Mouse (Mus musculus): ENCODE measurements at regions not wholly inside any gene's neighbourhood (a gene's known extent, or its start where the extent isn't known, plus 50 kb on each side); places are given as distances from the start of the nearest gene placed in this dataset.

DNA sequence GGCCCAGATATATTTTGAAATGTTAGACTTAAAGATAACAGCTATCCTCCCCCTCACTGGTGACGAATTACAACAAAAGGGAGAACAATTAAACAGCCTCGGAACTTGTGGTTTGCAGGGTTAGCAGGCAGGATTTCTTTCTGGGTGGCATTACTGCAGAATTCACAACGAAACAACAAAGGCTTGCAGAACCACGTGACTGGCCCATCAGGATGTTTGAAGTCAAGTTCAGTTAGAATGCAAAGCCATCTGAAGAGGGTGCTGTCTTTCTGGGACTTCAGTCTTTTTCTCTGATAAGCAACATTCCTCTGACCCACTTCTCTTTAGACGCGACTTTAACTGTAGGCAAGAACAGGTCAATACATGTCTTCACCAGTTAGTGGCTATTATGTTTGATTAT, 436.9 kb upstream of the Sox9 start:
- TF ChIP-seq CTCF (IDR thresholded peaks at IDR 0.05; ENCODE audit: insufficient read depth, low read depth, low read length) (no peak), POLR2A (IDR thresholded peaks at IDR 0.05; ENCODE audit: insufficient read depth, low read depth, low read length) (no peak)
- Histone ChIP-seq H3K4me1 (ENCODE audit: control insufficient read depth, insufficient read depth, low read length) (no peaks in the 10 kb centered on the region), H3K4me3 (ENCODE audit: insufficient read depth, low read depth, low read length) (no peak overlapping the region), H3K27ac (ENCODE audit: insufficient read depth, low read depth, low read length) (no peak overlapping the region)
- WGBS = 53% methylated on average over 6 of the region's 6 CpGs

DNA sequence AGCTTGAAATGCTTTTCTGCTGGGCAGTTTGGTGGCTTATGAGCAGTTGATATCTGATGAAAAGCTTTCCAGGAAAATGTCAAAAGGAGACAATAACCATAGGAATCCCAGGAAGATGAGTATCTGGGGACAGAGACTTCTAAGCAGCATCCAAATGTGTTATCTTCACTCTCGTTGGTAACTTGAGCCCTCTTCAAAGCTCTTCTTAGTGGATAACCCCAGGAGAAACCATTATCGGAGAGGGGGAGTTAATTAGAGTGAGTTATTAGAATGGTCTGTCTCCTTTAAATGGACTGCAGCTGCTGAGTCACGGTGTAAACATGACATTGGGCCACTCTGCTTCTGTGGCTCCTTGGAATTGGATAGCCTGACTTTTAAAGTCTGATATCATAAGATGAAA, 436.4 kb upstream of the Sox9 start:
- 58% methylated on average over 3 of the region's 3 CpGs for WGBS
- Histone ChIP-seq H3K4me3 (ENCODE audit: insufficient read depth, low read depth, low read length) (no peak overlapping the region), H3K4me1 (ENCODE audit: control insufficient read depth, insufficient read depth, low read length) (no peaks in the 10 kb centered on the region), H3K27ac (ENCODE audit: insufficient read depth, low read depth, low read length) (no peak overlapping the region)
- no peak for TF ChIP-seq CTCF (IDR thresholded peaks at IDR 0.05; ENCODE audit: insufficient read depth, low read depth, low read length)
- no peak for TF ChIP-seq POLR2A (IDR thresholded peaks at IDR 0.05; ENCODE audit: insufficient read depth, low read depth, low read length)

DNA sequence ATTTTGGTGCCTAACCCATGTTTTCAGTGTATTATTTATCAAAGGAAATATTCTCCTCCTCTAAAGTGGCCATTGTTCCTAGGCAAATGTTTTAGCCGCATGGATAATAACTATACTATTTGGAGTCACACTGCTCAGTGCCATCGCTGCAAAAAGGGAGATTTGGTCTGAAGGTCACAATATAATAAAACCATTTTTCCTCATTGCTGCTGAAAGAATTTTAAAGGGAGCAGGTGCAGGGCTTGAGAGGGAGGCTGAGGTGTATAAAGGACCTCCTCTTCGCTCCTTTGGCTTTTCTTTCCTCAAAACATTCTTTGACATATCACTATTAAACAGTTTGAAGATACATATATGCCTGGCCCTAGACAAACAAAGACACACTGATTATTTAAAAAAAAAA, 435.9 kb upstream of the Sox9 start:
- WGBS = 91% methylated on average over 3 of the region's 3 CpGs
- TF ChIP-seq CTCF (IDR thresholded peaks at IDR 0.05; ENCODE audit: insufficient read depth, low read depth, low read length) = no peak
- no peak for TF ChIP-seq POLR2A (IDR thresholded peaks at IDR 0.05; ENCODE audit: insufficient read depth, low read depth, low read length)
- no peaks in the 10 kb centered on the region for H3K4me1 ChIP-seq (ENCODE audit: control insufficient read depth, insufficient read depth, low read length)
- no peak overlapping the region for H3K27ac ChIP-seq (ENCODE audit: insufficient read depth, low read depth, low read length)
- H3K4me3 ChIP-seq (ENCODE audit: insufficient read depth, low read depth, low read length) = no peak overlapping the region

GRCm38 (mm10) chr11:112346532-112346931, 435.5 kb upstream of the Sox9 start:
- H3K27ac ChIP-seq (ENCODE audit: insufficient read depth, low read depth, low read length) = no peak overlapping the region
- 86% methylated on average over 7 of the region's 7 CpGs for WGBS
- H3K4me1 ChIP-seq (ENCODE audit: control insufficient read depth, insufficient read depth, low read length) = no peaks in the 10 kb centered on the region
- no peak for TF ChIP-seq POLR2A (IDR thresholded peaks at IDR 0.05; ENCODE audit: insufficient read depth, low read depth, low read length)
- no peak for TF ChIP-seq CTCF (IDR thresholded peaks at IDR 0.05; ENCODE audit: insufficient read depth, low read depth, low read length)
- no peak overlapping the region for H3K4me3 ChIP-seq (ENCODE audit: insufficient read depth, low read depth, low read length)

GRCm38 (mm10) chr11:112355311-112355710, 426.7 kb upstream of the Sox9 start:
- H3K27ac ChIP-seq (ENCODE audit: insufficient read depth, low read depth, low read length) = no peak overlapping the region
- H3K4me1 ChIP-seq (ENCODE audit: control insufficient read depth, insufficient read depth, low read length) = no peaks in the 10 kb centered on the region
- WGBS = 84% methylated on average over 3 of the region's 3 CpGs
- no peak for TF ChIP-seq POLR2A (IDR thresholded peaks at IDR 0.05; ENCODE audit: insufficient read depth, low read depth, low read length)
- TF ChIP-seq CTCF (IDR thresholded peaks at IDR 0.05; ENCODE audit: insufficient read depth, low read depth, low read length) = no peak
- H3K4me3 ChIP-seq (ENCODE audit: insufficient read depth, low read depth, low read length) = no peak overlapping the region

GRCm38 (mm10) chr11:112366715-112367114, 415.3 kb upstream of the Sox9 start:
- Histone ChIP-seq H3K4me1 (ENCODE audit: control insufficient read depth, insufficient read depth, low read length) (no peaks in the 10 kb centered on the region), H3K27ac (ENCODE audit: insufficient read depth, low read depth, low read length) (no peak overlapping the region), H3K4me3 (ENCODE audit: insufficient read depth, low read depth, low read length) (no peak overlapping the region)
- WGBS = 73% methylated on average over 4 of the region's 4 CpGs
- TF ChIP-seq POLR2A (IDR thresholded peaks at IDR 0.05; ENCODE audit: insufficient read depth, low read depth, low read length) (no peak), CTCF (IDR thresholded peaks at IDR 0.05; ENCODE audit: insufficient read depth, low read depth, low read length) (no peak)

GRCm38 (mm10) chr11:112370941-112371340, 411.1 kb upstream of the Sox9 start:
- WGBS = 71% methylated on average over 4 of the region's 4 CpGs
- Histone ChIP-seq H3K4me1 (ENCODE audit: control insufficient read depth, insufficient read depth, low read length) (no peaks in the 10 kb centered on the region), H3K4me3 (ENCODE audit: insufficient read depth, low read depth, low read length) (no peak overlapping the region), H3K27ac (ENCODE audit: insufficient read depth, low read depth, low read length) (no peak overlapping the region)
- TF ChIP-seq CTCF (IDR thresholded peaks at IDR 0.05; ENCODE audit: insufficient read depth, low read depth, low read length) = no peak
- no peak for TF ChIP-seq POLR2A (IDR thresholded peaks at IDR 0.05; ENCODE audit: insufficient read depth, low read depth, low read length)

- no peaks in the 10 kb centered on the region for H3K4me1 ChIP-seq (ENCODE audit: control insufficient read depth, insufficient read depth, low read length)
- H3K4me3 ChIP-seq (ENCODE audit: insufficient read depth, low read depth, low read length) = no peak overlapping the region
- TF ChIP-seq POLR2A (IDR thresholded peaks at IDR 0.05; ENCODE audit: insufficient read depth, low read depth, low read length) = no peak
- no peak for TF ChIP-seq CTCF (IDR thresholded peaks at IDR 0.05; ENCODE audit: insufficient read depth, low read depth, low read length)
- WGBS = 89% methylated on average over 3 of the region's 3 CpGs
- H3K27ac ChIP-seq (ENCODE audit: insufficient read depth, low read depth, low read length) = no peak overlapping the region
These were observed 382.0 kb upstream of the Sox9 start for GRCm38 (mm10) chr11:112400069-112400468.

DNA sequence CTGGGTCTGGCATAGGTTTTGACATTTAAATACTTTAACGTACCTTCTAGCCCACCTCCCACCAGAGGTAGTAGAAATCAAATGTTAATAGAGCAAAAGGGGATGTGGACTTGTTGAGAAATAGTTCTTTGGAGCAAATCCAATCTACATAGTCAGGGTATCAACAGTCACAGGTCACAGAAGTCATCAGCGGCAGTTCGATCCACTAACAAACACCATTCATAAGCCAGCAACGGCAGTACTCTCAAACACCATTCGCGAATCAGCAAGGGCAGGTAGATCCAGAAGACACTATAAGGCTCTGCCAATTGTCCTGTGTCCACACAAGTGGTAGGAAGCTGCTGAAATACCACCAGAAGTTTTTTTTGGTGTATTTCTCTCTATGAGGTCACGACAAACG, 374.3 kb upstream of the Sox9 start:
- 95% methylated on average over 8 of the region's 8 CpGs for WGBS
- H3K4me3 ChIP-seq (ENCODE audit: insufficient read depth, low read depth, low read length) = no peak overlapping the region
- TF ChIP-seq CTCF (IDR thresholded peaks at IDR 0.05; ENCODE audit: insufficient read depth, low read depth, low read length) (no peak), POLR2A (IDR thresholded peaks at IDR 0.05; ENCODE audit: insufficient read depth, low read depth, low read length) (no peak)
- no peak overlapping the region for H3K27ac ChIP-seq (ENCODE audit: insufficient read depth, low read depth, low read length)
- H3K4me1 ChIP-seq (ENCODE audit: control insufficient read depth, insufficient read depth, low read length) = no peaks in the 10 kb centered on the region

DNA sequence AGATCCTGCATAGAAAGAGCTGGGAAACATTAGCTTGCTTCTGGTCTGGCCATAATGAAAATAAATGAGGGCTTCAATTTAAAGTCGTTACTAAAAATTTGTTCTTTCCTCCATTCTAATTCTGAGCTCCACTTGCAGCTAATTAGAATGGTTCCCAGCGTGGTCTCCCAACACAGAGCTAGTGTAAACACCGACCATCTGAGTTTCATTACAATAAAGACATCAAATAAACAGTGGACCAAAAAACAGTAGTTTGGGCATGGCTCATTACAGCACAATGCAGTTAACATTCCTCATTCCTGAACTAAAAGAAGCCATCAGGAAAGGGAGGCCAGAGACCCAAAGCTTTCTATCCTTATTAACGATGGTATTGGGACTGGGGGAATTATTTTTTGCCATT, 369.6 kb upstream of the Sox9 start:
- WGBS = 49% methylated on average over 4 of the region's 4 CpGs
- TF ChIP-seq POLR2A (IDR thresholded peaks at IDR 0.05; ENCODE audit: insufficient read depth, low read depth, low read length) (no peak), CTCF (IDR thresholded peaks at IDR 0.05; ENCODE audit: insufficient read depth, low read depth, low read length) (no peak)
- no peak overlapping the region for H3K4me3 ChIP-seq (ENCODE audit: insufficient read depth, low read depth, low read length)
- no peak overlapping the region for H3K27ac ChIP-seq (ENCODE audit: insufficient read depth, low read depth, low read length)
- no peaks in the 10 kb centered on the region for H3K4me1 ChIP-seq (ENCODE audit: control insufficient read depth, insufficient read depth, low read length)
